Mouse (Mus musculus) lung, embryonic 14.5 days (tissue): ENCODE measurements at regions not wholly inside any gene's neighbourhood (a gene's known extent, or its start where the extent isn't known, plus 50 kb on each side); places are given as distances from the start of the nearest gene placed in this dataset.

ENCODE experiments used
- ATAC-seq: fragments of 200-750 bp; cut with Nextera tagmentation; 2 replicates; pipeline ENCODE4 v1.8.0; 2017; ENCODE audit warnings: mild to moderate bottlenecking, moderate TSS enrichment, moderate library complexity; ENCODE audit not compliant: insufficient read depth
- DNase-seq: peaks from one replicate; pipeline ENCODE4 v3.0.0-alpha.2; 2015
- H3K27ac ChIP-seq: fragments of 300-500 bp; sonication (generic); 2 replicates; pipeline ENCODE4 v1.5.1; 2014; ENCODE audit warnings: low read depth, mild to moderate bottlenecking, moderate library complexity
- H3K27me3 ChIP-seq: fragments of 300-500 bp; sonication (generic); 2 replicates; pipeline ENCODE4 v1.6.1; 2014; ENCODE audit warnings: low read length, control low read depth; ENCODE audit not compliant: insufficient read depth
- H3K36me3 ChIP-seq: fragments of 300-500 bp; sonication (generic); 2 replicates; pipeline ENCODE4 v1.6.1; 2014; ENCODE audit warnings: control low read depth; ENCODE audit not compliant: insufficient read depth
- H3K4me1 ChIP-seq: fragments of 300-500 bp; sonication (generic); 2 replicates; pipeline ENCODE4 v1.6.1; 2014; ENCODE audit warnings: antibody characterized with exemption, control low read depth; ENCODE audit not compliant: insufficient read depth
- H3K4me2 ChIP-seq: fragments of 300-500 bp; sonication (generic); 2 replicates; pipeline ENCODE4 v1.6.1; 2014; ENCODE audit warnings: mild to moderate bottlenecking
- H3K4me3 ChIP-seq: fragments of 300-500 bp; sonication (generic); 2 replicates; pipeline ENCODE4 v1.5.1; 2014; ENCODE audit warnings: low read depth, low read length
- H3K9ac ChIP-seq: fragments of 300-500 bp; sonication (generic); 2 replicates; pipeline ENCODE4 v1.6.1; 2014
- H3K9me3 ChIP-seq: fragments of 300-500 bp; sonication (generic); 2 replicates; pipeline ENCODE4 v1.6.1; 2016; ENCODE audit warnings: low read depth, low read length, control low read depth
- CTCF ChIP-seq: IDR thresholded peaks from 2 replicates; pipeline ENCODE4 v1.5.1; 2016; ENCODE audit warnings: antibody characterized with exemption, low read depth
- WGBS: fragments of 180-500 bp; shearing (Covaris S2); extraction: QIAGEN DNeasy Blood & Tissue Kit; methylation state at CpG from one replicate; pipeline ENCODE4 v1.1.7; 2014; 5-methylcytosine and 5-hydroxymethylcytosine counted together

DNA sequence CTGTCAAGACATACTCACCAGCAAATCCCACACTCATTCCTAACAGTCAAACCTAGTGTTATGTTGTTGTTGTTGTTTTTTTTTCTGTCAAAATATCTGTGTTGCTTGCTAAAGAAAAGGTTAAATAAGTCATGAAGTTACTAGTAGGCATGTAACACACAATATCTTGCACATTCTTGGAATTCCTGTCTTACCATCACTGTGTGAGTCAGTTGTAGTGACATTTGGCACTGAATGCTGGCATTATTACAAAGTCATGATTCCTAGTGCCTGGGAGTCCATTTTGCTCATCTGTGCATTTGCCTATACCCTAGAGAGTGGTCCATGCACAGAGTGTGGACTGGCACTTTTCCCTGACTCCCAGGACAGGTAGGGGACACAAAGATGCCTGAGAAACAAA is 67.9 kb upstream of the Trp63 start:
- no peaks in the 10 kb centered on the region for H3K36me3 ChIP-seq
- H3K9me3 ChIP-seq: no peaks in the 10 kb centered on the region
- no peaks in the 10 kb centered on the region for H3K4me1 ChIP-seq
- no peak overlapping the region for H3K4me2 ChIP-seq
- H3K27me3 ChIP-seq: no peaks in the 10 kb centered on the region
- no peak for TF ChIP-seq CTCF
- H3K9ac ChIP-seq: no peak overlapping the region
- ATAC-seq (no peak), DNase-seq (no peak)
- H3K27ac ChIP-seq: no peak overlapping the region
- H3K4me3 ChIP-seq: no peak overlapping the region

DNA sequence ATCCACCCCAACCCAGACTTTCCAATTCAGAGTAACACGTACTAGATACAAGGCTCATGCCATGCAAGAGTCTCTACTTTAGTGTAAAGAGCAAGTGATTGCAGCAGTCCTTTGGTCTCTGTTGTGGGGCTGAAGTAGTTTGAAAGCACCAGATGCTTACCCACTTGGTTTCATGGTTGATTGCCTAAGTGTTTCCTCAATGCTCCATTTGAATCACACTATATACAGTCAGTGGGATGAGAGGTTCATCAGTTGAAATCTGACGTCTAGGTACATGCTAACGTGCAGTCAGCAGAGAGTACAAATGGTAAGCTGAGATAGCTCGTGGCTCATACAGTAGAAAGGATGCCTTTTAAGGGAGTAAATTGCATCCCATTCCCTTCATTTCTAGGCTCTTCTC is 64.7 kb upstream of the Trp63 start:
- H3K27me3 ChIP-seq: no peaks in the 10 kb centered on the region
- H3K9ac ChIP-seq: no peak overlapping the region
- no peak overlapping the region for H3K4me2 ChIP-seq
- TF ChIP-seq CTCF: no peak
- no peaks in the 10 kb centered on the region for H3K4me1 ChIP-seq
- ATAC-seq (no peak), DNase-seq (no peak)
- no peaks in the 10 kb centered on the region for H3K9me3 ChIP-seq
- no peaks in the 10 kb centered on the region for H3K36me3 ChIP-seq
- 80% methylated on average over 4 of the region's 4 CpGs for WGBS
- no peak overlapping the region for H3K4me3 ChIP-seq
- no peak overlapping the region for H3K27ac ChIP-seq

GRCm38 (mm10) chr16:25622651-25623050 is 60.9 kb upstream of the Trp63 start:
- no peak overlapping the region for H3K9ac ChIP-seq
- 91% methylated on average over 2 of the region's 2 CpGs for WGBS
- no peak for TF ChIP-seq CTCF
- H3K4me3 ChIP-seq: no peak overlapping the region
- no peaks in the 10 kb centered on the region for H3K4me1 ChIP-seq
- H3K36me3 ChIP-seq: no peaks in the 10 kb centered on the region
- no peak for DNase-seq
- no peaks in the 10 kb centered on the region for H3K27me3 ChIP-seq
- no peak for ATAC-seq
- H3K27ac ChIP-seq: no peak overlapping the region
- H3K9me3 ChIP-seq: no peaks in the 10 kb centered on the region
- no peak overlapping the region for H3K4me2 ChIP-seq

DNA sequence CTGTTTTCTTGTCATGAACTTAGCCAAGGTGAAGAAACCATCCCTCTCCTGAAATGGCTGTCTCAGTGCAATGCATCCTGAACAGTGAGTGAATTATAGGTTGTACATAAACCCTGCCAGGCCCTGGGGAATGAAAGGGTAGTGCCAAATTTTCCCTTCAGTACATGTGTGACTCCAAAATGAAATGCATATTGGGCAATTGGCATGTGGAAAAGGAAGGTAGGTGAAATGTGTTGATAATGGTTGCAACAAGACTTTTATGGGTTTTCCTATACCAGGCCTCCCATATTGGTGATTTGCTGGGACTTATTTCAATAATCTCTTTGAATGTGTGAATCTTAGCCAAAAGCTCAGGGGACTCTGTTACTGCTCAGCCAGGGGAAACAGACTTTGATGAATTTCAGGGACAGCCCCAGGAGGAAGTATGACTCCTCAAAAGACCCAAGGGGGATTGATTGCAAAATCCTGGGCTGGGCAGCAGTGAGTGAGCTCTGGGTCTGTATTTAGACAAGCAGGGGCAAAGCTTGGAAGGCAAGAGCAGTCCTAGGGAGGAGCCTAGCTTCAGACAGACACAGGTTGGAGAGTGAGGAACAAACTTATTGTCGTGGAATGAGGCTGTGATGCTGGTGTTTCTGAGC is 59.5 kb upstream of the Trp63 start:
- TF ChIP-seq CTCF: no peak
- ATAC-seq (no peak), DNase-seq (no peak)
- Histone ChIP-seq H3K4me3 (no peak overlapping the region), H3K4me2 (no peak overlapping the region), H3K27me3 (no peaks in the 10 kb centered on the region), H3K9ac (no peak overlapping the region), H3K27ac (no peak overlapping the region), H3K4me1 (no peaks in the 10 kb centered on the region), H3K9me3 (no peaks in the 10 kb centered on the region), H3K36me3 (no peaks in the 10 kb centered on the region)
- 88% methylated on average over 1 of the region's 1 CpGs for WGBS

DNA sequence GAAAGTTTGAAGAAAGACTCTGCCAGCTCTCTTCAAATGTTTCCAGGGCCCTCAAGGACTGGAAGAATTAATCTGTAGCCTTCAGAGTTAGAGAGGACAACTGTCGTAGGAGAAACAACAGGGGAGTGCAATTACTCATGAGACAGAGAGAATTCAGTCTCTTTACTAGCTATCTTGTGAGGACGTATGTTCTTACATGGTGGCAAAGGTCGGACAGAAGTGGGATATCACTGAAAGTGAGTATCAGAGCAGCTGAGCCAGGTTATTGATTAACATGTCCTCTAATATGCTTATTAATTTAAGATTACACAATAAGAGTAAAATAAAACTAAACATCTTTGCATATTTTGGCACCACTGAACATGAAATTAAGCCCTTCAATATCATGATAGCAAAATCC is 53.8 kb upstream of the Trp63 start:
- Histone ChIP-seq H3K27ac (no peak overlapping the region), H3K4me1 (no peaks in the 10 kb centered on the region), H3K4me3 (no peak overlapping the region), H3K9me3 (no peaks in the 10 kb centered on the region), H3K9ac (no peak overlapping the region), H3K27me3 (no peaks in the 10 kb centered on the region), H3K36me3 (no peaks in the 10 kb centered on the region), H3K4me2 (no peak overlapping the region)
- no peak for TF ChIP-seq CTCF
- ATAC-seq (no peak), DNase-seq (no peak)
- WGBS: 42% methylated on average over 3 of the region's 3 CpGs

DNA sequence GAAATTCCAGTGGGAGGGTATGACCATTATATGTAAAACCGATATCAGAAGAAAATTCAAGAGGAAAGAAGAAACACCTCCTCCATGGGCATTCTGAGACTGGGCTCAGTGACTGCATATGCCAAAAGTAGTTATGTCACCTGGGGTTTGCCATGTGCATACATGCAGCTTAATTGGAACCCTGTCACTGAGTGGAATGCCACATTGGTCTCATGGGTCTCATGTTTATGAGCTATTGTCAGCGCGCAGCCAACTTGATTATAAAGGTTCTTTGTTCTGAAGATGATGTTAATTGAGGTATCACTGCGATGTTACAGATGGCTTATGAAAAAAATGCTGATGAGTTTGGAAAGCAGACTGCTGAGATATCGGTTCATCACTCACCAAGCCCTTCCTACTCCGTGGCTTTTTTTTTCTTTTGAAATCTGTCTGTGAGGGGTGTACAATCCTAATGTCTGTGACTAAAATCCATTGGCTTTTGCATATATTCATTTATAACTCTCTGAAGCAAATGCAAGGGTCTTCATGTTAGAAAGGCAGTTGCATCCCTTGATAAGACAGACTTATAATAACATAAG is 52.3 kb upstream of the Trp63 start:
- TF ChIP-seq CTCF: no peak
- WGBS: 83% methylated on average over 6 of the region's 6 CpGs
- H3K4me2 ChIP-seq: no peak overlapping the region

More for the DNA sequence above, 52.3 kb upstream of the Trp63 start:
- ATAC-seq: no peak
- Histone ChIP-seq H3K9me3 (no peaks in the 10 kb centered on the region), H3K36me3 (no peaks in the 10 kb centered on the region), H3K9ac (no peak overlapping the region), H3K4me3 (no peak overlapping the region), H3K27me3 (no peaks in the 10 kb centered on the region), H3K4me1 (no peaks in the 10 kb centered on the region), H3K27ac (no peak overlapping the region)
- DNase-seq: no peak
